Mouse (Mus musculus): ENCODE results near the gene Ddr1.
"Not testable (repeated sequence)": the region's sequence is repeated elsewhere in the genome, so short reads cannot be mapped to it uniquely, and the experiment has no call there.

The Ddr1 gene

DNA sequence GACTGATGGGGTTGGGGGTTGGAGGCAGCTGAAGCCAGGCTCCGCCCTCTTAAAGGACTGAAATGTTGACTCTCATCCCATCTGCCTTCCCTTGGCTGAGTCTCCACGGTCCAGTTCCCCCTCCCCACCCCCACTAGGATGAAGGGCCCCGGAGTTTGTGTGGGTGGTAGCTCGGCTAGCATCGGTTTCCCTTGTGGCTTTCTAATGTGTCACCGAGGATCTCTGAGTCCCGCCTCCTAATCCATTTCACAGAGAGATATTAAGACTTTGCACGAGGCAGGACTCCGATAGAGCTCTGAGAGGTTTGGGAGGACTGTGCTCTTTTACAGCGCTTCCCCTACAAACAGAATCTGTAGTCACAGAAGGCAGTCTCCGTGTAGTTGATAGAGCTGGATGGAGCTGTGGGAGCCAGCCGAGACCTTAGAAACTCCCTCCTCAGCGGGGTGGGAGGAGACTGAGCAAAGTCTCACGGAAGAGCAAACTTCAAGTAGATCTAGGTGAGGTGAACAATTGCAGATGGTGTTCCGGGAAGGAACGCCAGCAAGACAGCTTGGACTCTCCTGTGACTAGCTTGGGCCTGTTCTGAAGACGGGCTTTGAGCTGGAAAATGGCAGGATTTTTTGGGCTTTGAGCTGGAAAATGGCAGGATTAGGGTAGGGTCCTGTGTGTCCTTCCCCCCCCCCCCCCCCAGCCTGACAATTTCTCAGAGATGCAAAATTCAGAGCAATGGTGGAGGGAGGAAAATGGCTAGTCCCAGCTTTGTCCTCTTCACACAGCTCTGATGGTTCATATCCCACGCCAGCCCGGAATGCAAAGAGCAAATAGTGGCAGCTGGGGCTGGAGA is at the start of gene Ddr1:
TSS of gene Ddr1 (minus strand) at position 1 of the 844 bp plus-strand sequence.
- DNase-seq (ENCODE audit: low spot score), result no peak

DNA sequence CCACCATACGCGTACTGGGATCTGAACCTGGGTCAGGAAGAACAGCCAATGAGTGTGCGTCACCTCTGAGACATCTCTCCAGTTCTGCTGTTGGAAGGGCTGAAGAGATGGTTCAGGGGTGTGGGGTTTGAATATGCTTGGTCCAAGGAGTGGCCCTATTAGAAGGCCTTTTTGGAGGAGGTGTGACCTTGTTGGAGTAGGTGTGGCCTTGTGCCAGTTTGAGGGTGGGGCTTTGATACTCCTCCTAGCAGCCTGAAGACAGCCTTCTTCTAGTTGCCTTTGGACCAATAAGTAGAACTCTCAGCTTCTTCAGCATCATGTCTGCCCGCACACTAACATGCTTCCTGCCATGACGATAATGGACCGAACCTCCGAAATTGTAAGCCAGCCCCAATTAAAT is 49.2 kb upstream of the Ddr1 start:
- DNase-seq (ENCODE audit: low spot score), result no peak

DNA sequence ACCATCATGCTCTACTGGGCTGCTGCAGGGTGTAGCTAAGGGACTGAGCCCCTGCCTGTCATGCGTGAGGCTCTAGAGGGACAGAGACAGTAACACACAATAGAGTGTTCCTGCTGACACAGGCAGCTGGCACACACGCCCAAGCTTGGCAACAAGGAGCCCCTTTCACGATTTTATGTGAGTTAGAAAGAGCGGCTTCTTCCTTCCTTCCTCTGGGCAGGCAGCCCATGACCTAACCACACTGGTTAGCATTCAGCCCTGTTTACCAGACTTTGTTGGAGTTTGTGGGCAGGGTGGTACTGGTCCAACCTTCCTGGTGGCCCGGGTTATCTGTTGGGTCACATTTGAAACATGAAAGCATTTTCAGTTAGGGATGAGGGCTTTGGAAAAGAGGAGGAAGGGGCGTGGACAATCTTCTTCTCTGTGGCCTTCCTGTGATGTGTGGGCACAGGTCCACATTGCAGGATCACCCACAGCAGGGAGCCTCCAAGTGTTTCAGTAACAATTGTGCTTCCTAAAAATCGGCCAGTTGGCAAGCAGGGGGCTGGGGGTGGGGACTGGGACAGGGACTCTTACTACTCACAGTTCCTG is 47.9 kb upstream of the Ddr1 start:
- no peak for DNase-seq (ENCODE audit: low spot score)

DNA sequence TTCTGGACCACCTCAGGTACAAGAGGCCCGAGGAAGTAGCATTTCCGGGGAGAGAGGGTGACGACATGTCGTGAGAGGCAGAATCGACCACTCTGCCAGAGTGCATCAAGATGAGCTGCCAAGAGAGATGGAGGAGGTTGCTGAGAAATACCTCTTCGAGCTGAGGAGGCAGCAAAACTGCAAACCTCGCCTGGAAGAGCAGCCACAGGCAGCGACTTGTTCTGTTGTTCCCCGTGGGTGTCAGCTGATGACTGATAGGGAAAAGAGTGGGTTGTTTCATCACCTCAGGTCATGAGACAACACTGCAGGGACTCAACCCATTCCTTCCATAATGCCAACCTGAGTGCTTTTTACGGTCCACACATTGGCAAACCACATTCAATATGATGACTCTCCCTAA is 45.3 kb upstream of the Ddr1 start:
- no peak for DNase-seq (ENCODE audit: low spot score)

DNA sequence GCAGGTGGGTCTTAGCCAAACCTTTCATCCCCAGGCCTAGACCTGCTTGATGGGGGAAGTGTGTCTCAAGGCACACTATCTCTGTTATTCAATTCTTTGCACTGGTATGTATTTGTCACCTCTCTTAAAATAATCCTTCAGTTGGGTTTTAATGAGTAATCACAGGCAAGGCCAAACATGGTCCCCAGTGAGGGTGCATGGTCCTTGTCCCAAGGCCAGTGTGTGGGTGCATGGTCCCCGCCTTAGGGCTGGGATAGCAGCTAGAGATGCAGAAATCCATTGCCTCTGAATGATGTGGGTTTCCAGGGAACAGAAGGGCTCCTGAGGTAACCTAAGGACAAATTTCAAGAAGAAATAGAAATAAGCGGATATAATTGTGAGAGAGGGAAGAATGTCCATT is 39.9 kb upstream of the Ddr1 start:
- DNase-seq (ENCODE audit: low spot score), result no peak

DNA sequence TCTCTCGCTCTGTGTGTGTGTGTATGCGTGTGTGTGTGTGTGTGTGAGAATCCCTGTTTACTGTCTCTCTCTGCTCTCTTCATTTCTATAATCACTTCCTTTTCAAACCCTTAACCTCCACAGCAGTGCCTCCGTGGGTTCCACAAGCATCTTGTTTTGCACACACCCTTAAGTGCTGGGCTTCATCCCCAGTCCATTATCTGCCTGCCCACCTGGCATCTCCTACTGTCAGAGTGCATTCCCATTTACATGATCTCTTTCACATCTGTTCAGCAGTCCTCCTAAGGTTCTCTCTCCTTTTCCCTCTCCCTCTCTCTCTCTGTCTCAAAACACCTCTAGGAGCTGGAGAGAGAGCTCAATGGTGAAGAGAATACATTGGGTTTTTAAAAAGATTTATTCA is 38.5 kb upstream of the Ddr1 start:
- peak; percentile 83 for DNase-seq (ENCODE audit: low spot score)

DNA sequence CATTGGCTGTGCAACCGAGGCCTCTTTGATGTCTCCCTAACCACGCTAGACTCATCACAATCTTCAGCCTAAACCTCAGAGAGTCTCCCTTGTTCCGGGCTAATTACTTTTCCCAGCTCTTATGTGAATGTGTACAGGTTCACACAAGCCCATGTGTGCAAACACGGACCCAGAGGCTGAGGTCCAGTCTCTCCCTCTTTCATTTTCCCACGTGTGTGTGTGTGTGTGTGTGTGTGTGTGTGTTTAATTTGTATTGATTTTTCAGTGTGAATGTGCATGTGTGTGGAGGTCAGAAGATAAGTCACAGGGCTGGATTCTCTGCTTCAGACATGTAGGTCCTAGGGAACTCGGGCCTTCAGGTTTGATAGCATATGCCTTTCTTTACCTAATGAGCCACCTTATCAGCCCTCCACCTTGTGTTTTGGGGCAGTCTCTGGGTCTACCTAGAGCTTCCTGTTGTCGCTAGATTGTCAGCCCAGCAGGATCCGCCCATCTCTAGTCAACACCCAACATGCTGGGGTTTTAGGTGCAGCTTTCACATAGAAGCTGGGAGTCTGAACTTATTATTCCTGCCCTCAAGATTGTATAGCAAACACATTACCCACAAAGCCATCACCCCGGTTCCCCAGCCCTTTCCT is 37.3 kb upstream of the Ddr1 start:
- peak; percentile 92 for DNase-seq (ENCODE audit: low spot score)

DNA sequence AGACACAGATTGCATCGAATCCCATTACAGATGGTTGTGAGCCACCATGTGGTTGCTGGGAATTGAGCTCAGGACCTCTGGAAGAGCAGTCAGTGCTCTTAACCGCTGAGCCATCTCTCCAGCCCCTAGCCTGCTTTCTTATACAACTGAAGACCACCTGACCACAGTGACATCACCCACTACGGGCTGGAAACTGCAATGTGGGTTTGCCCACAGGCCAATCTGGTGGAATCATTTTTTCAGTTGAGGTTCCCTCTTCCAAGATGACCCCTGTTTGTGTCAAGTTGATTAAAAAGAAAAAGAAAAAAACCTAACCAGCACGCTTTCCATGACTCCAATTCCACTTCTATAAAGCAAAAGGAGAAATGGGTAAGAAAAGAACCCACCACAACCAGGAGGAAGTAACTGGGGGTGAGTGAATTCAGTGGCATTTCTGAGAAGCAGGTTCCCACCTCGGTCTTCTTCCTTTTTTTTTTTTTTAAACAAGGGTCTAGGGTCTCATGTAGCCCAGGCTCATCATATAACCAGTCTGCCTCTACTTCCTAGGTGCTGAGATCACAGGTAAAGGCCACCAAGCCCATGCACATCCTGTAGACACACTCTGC is 36.0 kb upstream of the Ddr1 start:
- no peak for DNase-seq (ENCODE audit: low spot score)

DNA sequence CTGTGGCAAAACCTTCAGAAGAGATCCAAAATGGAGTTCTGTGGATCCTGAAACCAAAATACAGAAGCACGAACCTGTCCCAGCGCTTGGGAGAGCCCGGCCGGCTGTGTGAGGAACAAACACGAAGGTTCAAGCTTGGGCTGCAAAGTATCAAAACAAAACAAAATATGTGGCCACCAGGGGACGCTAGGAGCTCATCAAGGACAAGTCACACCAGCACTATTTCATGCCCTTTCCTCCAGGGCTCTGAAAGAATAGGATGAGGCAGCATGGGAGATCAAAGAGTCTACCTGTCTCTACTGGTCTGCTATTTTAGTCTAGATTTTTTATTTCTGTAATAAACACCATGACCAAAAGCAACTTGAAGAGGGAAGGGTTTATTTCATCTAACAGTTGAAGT is 35.3 kb upstream of the Ddr1 start:
- DNase-seq (ENCODE audit: low spot score), result peak; percentile 97

DNA sequence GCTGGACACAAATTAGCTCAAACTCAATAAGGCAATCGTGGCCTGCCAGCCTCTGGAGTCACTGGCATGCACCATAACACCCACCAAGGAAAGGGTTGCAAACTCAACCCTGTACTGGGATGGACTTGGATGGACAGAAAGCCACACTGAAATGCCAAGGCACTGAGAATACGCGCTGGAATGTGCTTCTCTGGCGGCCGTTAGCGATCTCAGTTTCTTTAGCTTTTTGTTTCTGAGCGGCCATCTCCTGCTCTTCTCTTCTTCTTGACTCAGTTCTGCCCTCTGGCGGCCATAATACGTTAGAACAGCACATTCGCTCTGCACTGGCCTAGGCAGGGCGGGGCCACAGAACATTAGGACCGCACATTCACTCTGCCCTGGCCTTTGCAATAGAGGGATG is 33.3 kb upstream of the Ddr1 start:
- peak; percentile 92 for DNase-seq (ENCODE audit: low spot score)

DNA sequence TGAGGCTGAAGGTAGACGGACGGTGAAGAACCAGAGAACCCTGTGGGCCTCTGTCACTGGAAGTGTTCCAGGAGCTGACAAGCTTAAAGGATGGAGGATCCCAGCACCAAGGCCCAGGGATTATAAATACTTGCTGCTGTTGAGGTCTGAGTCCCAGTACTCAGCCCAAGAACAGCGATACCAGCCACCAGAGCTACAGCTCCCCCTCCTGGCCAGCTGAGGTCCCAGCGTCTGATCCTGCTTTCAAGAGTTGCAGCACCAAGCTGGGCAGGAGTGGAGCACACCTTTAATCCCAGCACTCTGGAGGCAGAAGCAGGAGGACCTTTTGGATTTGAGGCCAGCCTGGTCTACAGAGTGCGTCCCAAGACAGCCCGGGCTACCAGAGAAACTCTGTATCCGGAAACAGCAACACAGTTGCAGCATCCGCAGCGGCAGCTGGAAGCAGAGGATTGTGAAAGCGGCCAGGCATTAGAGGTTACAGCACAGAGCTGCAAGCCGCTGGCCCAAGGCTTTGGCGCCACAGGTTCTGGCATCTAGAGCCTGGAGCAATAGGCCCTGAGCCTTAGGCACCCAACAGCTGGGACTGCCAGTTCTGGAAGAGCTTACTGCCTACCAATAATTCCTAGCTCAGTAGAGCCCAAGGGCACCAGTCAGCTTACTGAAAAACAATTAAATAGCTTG is 32.0 kb upstream of the Ddr1 start:
- peak; percentile 66 for DNase-seq (ENCODE audit: low spot score)

DNA sequence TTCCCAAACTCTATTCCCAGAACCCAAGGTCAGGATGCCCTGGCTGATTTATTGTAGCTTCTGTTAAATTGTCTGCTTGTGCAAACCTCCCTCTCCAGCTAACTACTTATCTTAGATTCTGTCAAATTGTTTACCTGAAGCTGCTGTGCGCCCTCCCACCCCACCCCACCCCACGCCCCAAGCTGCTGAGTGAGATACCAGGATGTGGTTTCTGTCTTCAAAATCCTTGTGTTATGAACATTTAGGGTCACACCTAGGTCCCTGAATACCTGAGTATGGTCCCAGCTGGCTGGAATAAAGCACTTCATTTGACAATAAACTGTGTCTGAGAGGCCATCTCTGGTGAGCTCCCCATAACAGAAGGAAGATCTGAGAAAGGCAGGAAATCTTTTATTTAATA is 30.1 kb upstream of the Ddr1 start:
- no peak for DNase-seq (ENCODE audit: low spot score)

DNA sequence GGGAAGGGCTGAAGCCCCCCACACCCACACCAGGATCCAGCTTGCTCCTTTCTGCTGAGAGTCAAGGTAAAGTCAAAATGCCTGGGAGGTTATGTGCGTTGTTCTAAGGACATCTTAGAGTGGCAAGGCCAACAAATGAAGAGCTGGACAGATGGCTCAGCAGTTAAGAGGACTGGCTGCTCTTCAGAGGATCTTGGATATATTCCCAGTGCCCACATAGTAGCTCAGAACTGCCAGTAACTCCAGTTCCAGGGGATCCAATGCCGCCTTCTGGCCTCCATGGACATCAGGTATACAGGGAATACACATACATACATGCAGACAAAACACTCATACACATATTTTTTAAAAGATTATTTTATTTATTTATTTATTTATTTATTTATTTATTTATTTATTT is 29.0 kb upstream of the Ddr1 start:
- DNase-seq (ENCODE audit: low spot score), result no peak

DNA sequence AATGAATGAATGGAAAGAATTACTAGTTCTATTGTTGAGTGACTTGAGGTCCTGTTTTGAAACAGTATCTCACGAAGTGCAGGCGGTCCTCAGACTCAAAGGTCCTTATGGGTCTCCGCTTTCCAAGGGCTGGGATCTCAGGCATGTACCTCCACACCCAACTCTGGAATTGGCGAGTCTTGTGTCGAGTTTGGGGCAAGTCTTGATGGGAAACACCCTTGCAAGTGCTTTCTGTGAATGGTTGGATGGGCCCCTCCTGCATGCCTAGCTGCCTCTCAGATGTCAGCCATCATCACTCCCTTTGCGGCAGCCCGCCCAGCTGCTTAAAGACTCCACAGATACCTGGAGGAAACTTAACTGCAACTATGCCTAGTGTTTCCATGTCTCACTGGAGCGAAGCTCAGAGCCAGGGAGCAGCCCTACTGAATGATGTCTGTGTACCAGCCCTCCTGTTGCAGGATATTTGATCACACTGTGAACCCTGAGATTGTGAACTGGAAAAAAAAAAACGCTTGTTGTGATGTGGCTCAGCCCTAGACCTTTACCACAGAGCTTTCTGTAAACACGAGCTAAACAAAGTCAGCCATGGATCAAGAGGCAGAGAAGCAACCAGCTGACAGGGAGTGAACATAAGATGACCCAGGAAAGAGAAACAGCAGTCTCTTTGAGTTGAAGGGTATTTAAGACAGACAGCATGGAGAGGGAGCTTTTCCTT is 27.2 kb upstream of the Ddr1 start:
- DNase-seq (ENCODE audit: low spot score), result no peak

DNA sequence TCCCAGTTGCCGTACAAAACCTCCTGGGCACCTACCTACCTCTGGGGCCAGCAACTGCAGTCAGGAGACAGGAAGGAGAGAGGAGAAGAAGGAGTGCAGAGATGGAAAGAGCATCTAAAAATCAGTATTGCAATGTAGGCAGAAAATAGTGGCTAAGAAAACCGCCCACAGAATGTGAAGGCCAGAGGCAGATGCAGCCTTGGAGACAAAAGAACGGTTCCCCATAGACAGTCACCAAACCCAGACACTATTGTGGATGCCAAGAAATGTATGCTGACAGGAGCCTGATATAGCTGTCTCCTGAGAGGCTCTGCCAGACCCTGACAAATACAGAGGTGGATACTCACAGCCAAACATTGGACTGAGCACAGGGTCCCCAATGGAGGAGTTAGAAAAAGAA is 25.7 kb upstream of the Ddr1 start:
- not testable (repeated sequence) for DNase-seq (ENCODE audit: low spot score)

DNA sequence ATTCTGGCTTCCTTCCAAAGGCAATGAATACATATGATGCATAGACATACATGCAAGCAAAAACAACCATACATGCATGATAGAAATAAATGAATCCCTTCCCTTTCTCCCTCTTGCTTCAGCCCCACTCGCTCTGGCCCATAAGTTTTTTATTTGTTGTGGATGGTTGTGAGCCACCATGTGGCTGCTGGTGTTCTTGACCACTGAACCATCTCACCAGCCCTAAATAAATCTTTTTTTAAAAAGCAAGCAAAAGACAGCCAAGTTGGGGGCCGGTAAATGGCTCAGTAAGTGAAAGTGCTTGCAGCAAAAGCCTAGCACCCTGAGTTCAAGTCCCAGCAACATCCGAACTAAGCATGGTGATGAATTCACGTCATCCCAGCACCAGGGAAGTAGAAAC is 24.4 kb upstream of the Ddr1 start:
- no peak for DNase-seq (ENCODE audit: low spot score)

DNA sequence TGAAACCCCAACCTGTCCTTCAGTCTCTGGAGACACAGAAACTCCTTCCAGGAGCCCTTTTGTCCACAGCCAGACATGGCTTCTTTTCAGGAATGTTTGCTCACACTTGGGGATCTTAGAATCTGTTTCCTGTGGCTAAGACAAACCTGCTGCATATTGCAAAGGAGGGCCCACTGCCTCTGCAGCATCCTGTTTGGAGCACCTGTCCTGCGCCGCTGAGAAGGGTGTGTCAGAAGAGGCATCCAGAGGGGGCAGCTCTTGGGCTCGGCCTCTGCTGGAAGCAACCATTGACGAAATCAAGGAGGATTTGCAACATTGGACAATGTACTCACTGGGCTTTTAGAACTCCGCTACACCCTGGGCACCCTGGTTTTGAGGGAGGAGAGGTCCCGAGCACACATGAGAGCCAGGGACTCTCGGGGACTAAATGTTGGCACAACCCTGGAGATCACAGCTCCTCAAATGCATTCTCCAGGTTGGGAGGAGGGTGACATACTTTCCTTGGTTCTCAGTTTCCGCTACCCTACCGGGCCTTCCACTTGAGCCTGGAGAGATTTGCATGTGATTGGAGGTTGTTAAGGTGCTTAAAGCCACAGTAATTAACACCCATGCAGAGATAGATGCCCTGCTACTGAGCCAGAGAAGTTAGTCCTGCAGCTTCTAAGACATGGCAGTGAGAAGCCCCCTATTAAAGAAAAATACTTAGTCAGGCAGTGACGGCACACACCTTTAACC is 23.2 kb upstream of the Ddr1 start:
- no peak for DNase-seq (ENCODE audit: low spot score)

DNA sequence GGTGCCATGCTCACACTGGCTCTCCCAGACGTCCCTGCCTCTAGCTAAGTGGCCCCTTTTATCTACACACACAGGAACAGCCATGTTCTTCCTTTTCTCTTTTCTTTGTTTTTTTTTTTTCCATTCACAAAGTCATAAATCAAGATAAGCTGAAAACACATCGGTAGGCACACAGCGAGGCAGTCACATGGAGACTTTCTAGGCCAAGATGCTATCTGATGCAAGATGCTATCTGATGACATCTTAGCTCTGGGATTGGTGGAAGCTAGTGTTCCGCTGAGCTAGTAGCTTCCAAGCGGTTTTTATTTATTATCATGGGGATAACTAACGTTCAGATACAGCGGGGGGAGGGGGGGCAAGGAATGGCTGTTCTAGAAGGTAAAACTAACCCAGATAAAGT is 22.6 kb upstream of the Ddr1 start:
- DNase-seq (ENCODE audit: low spot score), result no peak

DNA sequence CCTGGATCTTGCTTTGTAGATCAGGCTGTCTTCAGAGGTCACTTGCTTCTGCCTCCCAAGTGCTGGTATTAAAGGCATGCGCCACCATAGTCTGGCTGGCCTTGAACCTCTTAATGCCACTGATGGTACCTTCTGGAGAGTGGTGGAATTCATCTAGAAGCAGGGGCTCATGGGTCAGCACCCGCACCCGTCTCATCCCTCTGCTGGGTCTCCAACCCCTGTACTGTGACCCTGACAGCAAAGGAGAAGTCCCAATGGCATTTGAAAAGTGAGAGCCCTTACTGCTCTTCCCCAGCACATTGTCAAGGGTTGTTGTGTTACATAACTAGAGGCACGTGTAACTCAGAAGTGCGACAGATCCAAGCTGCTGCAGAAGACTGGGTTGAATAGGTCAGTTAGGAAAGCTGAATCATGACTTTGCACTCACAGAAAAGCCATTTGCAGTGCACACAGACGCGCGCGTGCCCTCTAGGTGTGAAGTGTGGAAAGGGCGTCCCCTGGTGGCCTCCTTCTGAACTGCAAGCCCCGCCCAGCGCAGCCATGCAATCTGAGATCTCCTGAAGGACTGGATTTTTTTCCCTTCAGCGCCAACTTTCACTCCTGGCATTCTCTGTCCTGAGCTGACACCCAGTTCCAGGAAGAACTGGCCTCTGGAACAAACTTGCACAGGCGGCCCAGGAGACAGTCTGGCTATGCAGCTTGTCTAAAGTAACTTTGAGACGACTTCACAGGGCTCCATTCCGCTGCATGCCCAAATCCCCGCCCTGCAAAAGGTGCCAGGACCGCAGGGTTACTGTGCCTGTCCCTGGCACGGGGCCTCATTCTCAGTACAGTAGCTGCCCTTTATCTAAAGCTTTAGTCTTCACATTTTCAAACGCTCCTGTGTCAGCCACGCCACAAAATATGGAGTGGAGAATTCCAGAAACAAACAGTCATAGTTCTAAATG is 21.1 kb upstream of the Ddr1 start:
- DNase-seq (ENCODE audit: low spot score), result peak; percentile 68

DNA sequence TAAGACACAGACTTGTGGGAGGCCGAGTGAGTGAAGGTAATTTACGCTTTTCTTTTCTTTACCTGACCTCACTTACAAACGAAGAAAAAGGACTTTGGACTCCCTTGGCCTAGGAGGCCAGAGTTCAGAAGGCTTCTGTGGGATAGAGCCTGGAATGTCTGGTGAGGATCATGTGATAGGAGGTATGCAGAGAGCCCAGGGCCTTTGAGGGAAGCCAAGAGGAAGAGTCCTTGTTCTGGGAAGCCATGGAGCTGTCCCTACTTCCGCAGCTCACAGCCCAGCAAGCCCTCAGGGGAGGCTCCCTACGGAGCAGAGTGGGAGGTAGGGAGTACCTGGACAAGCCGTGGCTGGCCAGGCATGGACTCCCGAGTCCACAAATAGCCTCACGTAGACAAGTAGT is 17.3 kb upstream of the Ddr1 start:
- no peak for DNase-seq (ENCODE audit: low spot score)

Measured in c-Kit-positive CD71-positive TER-119-positive erythroid progenitor cells, embryonic 14.5 days (primary cell).